23 mouse cellular contexts compared by ENCODE assay signal in the genomic region with DNA sequence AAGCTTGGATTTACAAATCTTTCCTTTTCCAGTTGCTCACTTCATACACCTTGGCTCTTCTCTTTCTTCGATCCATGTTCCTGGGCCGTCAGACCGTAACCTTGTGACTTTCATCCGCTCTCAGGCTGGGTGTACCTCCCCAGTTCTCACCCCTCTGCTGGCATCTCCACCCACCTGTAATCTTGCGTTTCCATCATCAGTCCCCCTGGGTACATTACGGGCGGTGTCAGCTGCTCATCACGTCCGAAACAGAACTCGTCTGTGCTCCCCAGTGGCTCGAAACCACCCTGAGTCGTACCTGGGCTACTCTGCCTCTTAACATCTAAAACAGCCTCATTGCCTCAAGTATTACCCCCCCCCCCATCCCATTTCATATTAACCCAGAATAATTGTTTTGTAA. TPM values are rescaled to one million over a fixed set of nuclear protein-coding genes. Genes with fewer than 3 reads are reported as not detected.
DNase-seq lines count a peak whose midpoint lies in the region; ATAC-seq and TF ChIP-seq lines count a peak whose summit lies in the region.
"Had no signal": no experiment of that assay in that cellular context is flagged by ENCODE, and none has a peak within 500 bp of the region (broad histone marks: within the 10 kb centered on the region; RNA-seq: fewer than 3 reads in every experiment).

No protein-coding gene starts in this region.

- H3K9me3 ChIP-seq in CH12.LX (replicated peaks; ENCODE audit: low read length): no peaks in the 10 kb centered on the region
- H3K9me3 ChIP-seq: G1E had no signal

- DNase-seq in CD4-positive, CD25-positive, alpha-beta regulatory T cell, adult 2 months (ENCODE audit: low read depth, low spot score): peak; percentile 24
- DNase-seq in spleen, postnatal 36 days (ENCODE audit: low spot score in 2 of 2): peak; percentile 61 to 69
- no peak for DNase-seq in spleen, postnatal 4 days (ENCODE audit: low spot score in 2 of 2)
- peak; percentile 63 for DNase-seq in CH12.LX (ENCODE audit: extremely low read depth)
- DNase-seq in splenic B cell, adult 2 months (ENCODE audit: low read depth, low spot score): peak; percentile 50
- DNase-seq in layer of hippocampus, adult 9-11 months: no peak
- DNase-seq in kidney, postnatal 4 days: no peak
- DNase-seq: adrenal gland, adult 2 months; adrenal gland, adult 8-10 months; adrenal gland, postnatal 10 days; adrenal gland, postnatal 14 days; adrenal gland, postnatal 25 days; adrenal gland, postnatal 36 days; B cell, adult 2 months; cerebellum, adult 11 months; cerebellum, adult 11-12 months; cerebellum, adult 18-20 months; cerebellum, adult 2 months; cerebellum, adult 8-10 months had no signal

- H3K36me3 ChIP-seq in CH12.LX (replicated peaks in 1 of 2; ENCODE audit: control insufficient read depth in 1 of 2, insufficient read depth in 1 of 2, low read length in 1 of 2): peaks cover 3 to 55% of the 10 kb centered on the region in 2 experiments
- no peaks in the 10 kb centered on the region for H3K36me3 ChIP-seq in splenic B cell, adult 2 months (ENCODE audit: control insufficient read depth, insufficient read depth, low read length, poor library complexity, severe bottlenecking)
- H3K36me3 ChIP-seq: G1E had no signal

- peak; percentile 37; the same call in 1 of the 2 replicates for TF ChIP-seq POLR2A in CH12.LX (IDR thresholded peaks at IDR 0.05; ENCODE audit: low read depth, low read length)

- in situ Hi-C loops in CH12.LX (cut with MboI; ENCODE audit: low pct_ligation_motif_present, low pct_unique_long_range_greater_than_20kb, low sequenced_read_pairs): loop anchor here (25.0 kb wide), 1 partner anchor 335 kb away; no protein-coding TSS in a partner anchor

- peaks cover 50 to 86% of the 10 kb centered on the region in 2 experiments for H3K4me1 ChIP-seq in CH12.LX (ENCODE audit: control insufficient read depth in 1 of 2, insufficient read depth in 2 of 2)

- H3K79me2 ChIP-seq in CH12.LX (replicated peaks; ENCODE audit: control insufficient read depth, extremely low read depth, insufficient read depth, poor library complexity, severe bottlenecking): peaks cover 80% of the 10 kb centered on the region

- H3K9ac ChIP-seq in CH12.LX (ENCODE audit: insufficient read depth, low read depth): 0 out of 2 replicates have a peak overlapping the region, but pooled peaks have one; percentile 47

- TF ChIP-seq EP300 in CH12.LX (IDR thresholded peaks at IDR 0.05; ENCODE audit: low read length): 0 out of 2 replicates have a peak, but pooled peaks have one; percentile 27

- H3K4me3 ChIP-seq in CH12.LX (replicated peaks in 1 of 3; ENCODE audit: low read depth in 2 of 3, low read length in 2 of 3, poor library complexity in 1 of 3): no peak overlapping the region

- dilution Hi-C loops in CH12.LX (cut with MboI; ENCODE audit: extremely low pct_ligation_motif_present, extremely low pct_unique_long_range_greater_than_20kb, low sequenced_read_pairs): no loop called here

- no peak for ATAC-seq in CD4-positive, CD25-positive, alpha-beta regulatory T cell, adult 4 months
- ATAC-seq: activated CD4-positive, CD25-positive, alpha-beta regulatory T cell, adult 4 months; Patski had no signal

- no peak; the same call in 1 of the 2 replicates for TF ChIP-seq RAD21 in CH12.LX (IDR thresholded peaks at IDR 0.05; ENCODE audit: low read depth, low read length)

- peak overlapping the region; percentile 23 for H3K4me2 ChIP-seq in CH12.LX (ENCODE audit: insufficient read depth, low read depth, poor library complexity, severe bottlenecking)

- peak overlapping the region; percentile 96 for H3K27ac ChIP-seq in CH12.LX (ENCODE audit: insufficient read depth, low read depth)

- TF ChIP-seq CTCF in CH12.LX (conservative IDR thresholded peaks at IDR 0.05 in 1 of 2, IDR thresholded peaks at IDR 0.05 in 1 of 2; ENCODE audit: low read depth in 2 of 2, low read length in 2 of 2): no peak

- no peaks in the 10 kb centered on the region for H3K27me3 ChIP-seq in CH12.LX (replicated peaks)
- no peaks in the 10 kb centered on the region for H3K27me3 ChIP-seq in splenic B cell, adult 2 months (ENCODE audit: control insufficient read depth, insufficient read depth, low read length, poor library complexity, severe bottlenecking)

TF ChIP-seq in CH12.LX, 34 proteins besides CTCF, POLR2A, EP300 and RAD21:
- TF ChIP-seq SIN3A (IDR thresholded peaks at IDR 0.05; ENCODE audit: low read length): no peak
- TF ChIP-seq HCFC1 (IDR thresholded peaks at IDR 0.05; ENCODE audit: low read depth, low read length): no peak
- TF ChIP-seq BHLHE40 (IDR thresholded peaks at IDR 0.05; ENCODE audit: low read depth, low read length): peak; percentile 65
- 0 out of 2 replicates have a peak, but pooled peaks have one; percentile 17 for TF ChIP-seq MAX (IDR thresholded peaks at IDR 0.05; ENCODE audit: low read length)
- TF ChIP-seq ETS1 (conservative IDR thresholded peaks at IDR 0.05; ENCODE audit: low read depth, low read length): peak; percentile 70
- no peak for TF ChIP-seq JUND (conservative IDR thresholded peaks at IDR 0.05; ENCODE audit: low read depth, low read length)
- TF ChIP-seq NELFE (IDR thresholded peaks at IDR 0.05; ENCODE audit: low read depth, low read length): no peak
- peak; percentile 47; the same call in 1 of the 2 replicates for TF ChIP-seq IRF4 (IDR thresholded peaks at IDR 0.05; ENCODE audit: low read depth, low read length)
- no peak for TF ChIP-seq PAX5 (IDR thresholded peaks at IDR 0.05; ENCODE audit: low read length)
- TF ChIP-seq ZKSCAN1 (IDR thresholded peaks at IDR 0.05; ENCODE audit: borderline replicate concordance, low read depth, low read length): no peak
- 0 out of 2 replicates have a peak, but pooled peaks have one; percentile 40 for TF ChIP-seq UBTF (IDR thresholded peaks at IDR 0.05; ENCODE audit: low read depth, low read length)
- TF ChIP-seq MEF2A (IDR thresholded peaks at IDR 0.05; ENCODE audit: borderline replicate concordance, low read depth, low read length): no peak
- no peak for TF ChIP-seq MAFK (IDR thresholded peaks at IDR 0.05; ENCODE audit: insufficient replicate concordance, low read length)
- no peak for TF ChIP-seq GABPA (IDR thresholded peaks at IDR 0.05; ENCODE audit: insufficient replicate concordance, low read depth, low read length)
- no peak for TF ChIP-seq ZMIZ1 (IDR thresholded peaks at IDR 0.05; ENCODE audit: low read depth, low read length)
- no peak for TF ChIP-seq E2F4 (IDR thresholded peaks at IDR 0.05; ENCODE audit: insufficient replicate concordance, low read depth, low read length)
- no peak for TF ChIP-seq KAT2A (IDR thresholded peaks at IDR 0.05; ENCODE audit: insufficient replicate concordance, low read length)
- no peak for TF ChIP-seq USF1 (IDR thresholded peaks at IDR 0.05; ENCODE audit: low read depth, low read length)

RNA-seq across cellular contexts. Expression of gene Tmem154, which starts 6.1 kb away (rescaled TPM):
- 100 to 1,000 TPM; 140 to 141 TPM for polyA plus RNA-seq in CD4-positive, CD25-positive, alpha-beta regulatory T cell, adult 4 months (2017; shearing (Covaris generic))
- 38.6 and 42.8 TPM in 2 replicates for total RNA-seq in CH12.LX (2012; rRNA removed)
- total RNA-seq in CH12.LX (2014; rRNA removed): 57.1 and 57.7 TPM in 2 replicates
- polyA plus RNA-seq in CH12.LX (2012; ENCODE audit: insufficient read length, low read depth): 81.6 and 91.5 TPM in 2 replicates

Comparison
In these comparisons a context has a peak if more than half of its experiments do, and no peak if none do; other contexts are left out.
1. DNase-seq: peak in CD4-positive, CD25-positive, alpha-beta regulatory T cell, adult 2 months (single experiment), spleen, postnatal 36 days (2 of 2), CH12.LX (single experiment) and splenic B cell, adult 2 months (single experiment); none in spleen, postnatal 4 days (0 of 2), layer of hippocampus, adult 9-11 months (single experiment) and kidney, postnatal 4 days (0 of 2).